22 mouse cellular contexts compared by ENCODE assay signal in genomic region chr10:21167165-21167564, GRCm38 (mm10). TPM values are rescaled to one million over a fixed set of nuclear protein-coding genes. Genes with fewer than 3 reads are reported as not detected.
DNase-seq lines count a peak whose midpoint lies in the region; ATAC-seq lines count a peak whose summit lies in the region.
"Had no signal": no experiment of that assay in that cellular context is flagged by ENCODE, and none has a peak within 500 bp of the region (broad histone marks: within the 10 kb centered on the region; RNA-seq: fewer than 3 reads in every experiment).

No protein-coding gene starts in this region.

- no peaks in the 10 kb centered on the region for H3K36me3 ChIP-seq in liver, embryonic 11.5 days (ENCODE audit: control insufficient read depth, insufficient read depth, low read length)
- no peaks in the 10 kb centered on the region for H3K36me3 ChIP-seq in liver, embryonic 12.5 days
- no peaks in the 10 kb centered on the region for H3K36me3 ChIP-seq in midbrain, embryonic 11.5 days (ENCODE audit: control insufficient read depth, insufficient read depth, low read length)
- H3K36me3 ChIP-seq in midbrain, embryonic 16.5 days (ENCODE audit: control insufficient read depth, insufficient read depth, low read length), result no peaks in the 10 kb centered on the region
- H3K36me3 ChIP-seq in embryonic facial prominence, embryonic 10.5 days (replicated peaks), result no peaks in the 10 kb centered on the region
- H3K36me3 ChIP-seq: G1E had no signal

- ATAC-seq in liver, embryonic 11.5 days (replicated peaks; ENCODE audit: low FRiP score), result no peak
- ATAC-seq in liver, embryonic 12.5 days, result no peak
- no peak for ATAC-seq in midbrain, embryonic 11.5 days (ENCODE audit: low FRiP score)
- ATAC-seq in midbrain, embryonic 16.5 days, result no peak
- ATAC-seq: activated CD4-positive, CD25-positive, alpha-beta regulatory T cell, adult 4 months; CD4-positive, CD25-positive, alpha-beta regulatory T cell, adult 4 months; Patski had no signal

- no peak overlapping the region for H3K4me3 ChIP-seq in liver, embryonic 11.5 days (ENCODE audit: low read depth, low read length)
- no peak overlapping the region for H3K4me3 ChIP-seq in liver, embryonic 12.5 days
- H3K4me3 ChIP-seq in midbrain, embryonic 11.5 days (ENCODE audit: low read depth, low read length), result no peak overlapping the region
- no peak overlapping the region for H3K4me3 ChIP-seq in midbrain, embryonic 16.5 days (ENCODE audit: low read depth, low read length)
- H3K4me3 ChIP-seq in embryonic facial prominence, embryonic 10.5 days, result no peak overlapping the region

- WGBS in liver, embryonic 11.5 days, result 82% methylated on average over 5 of the region's 5 CpGs
- WGBS in liver, embryonic 12.5 days (ENCODE audit: insufficient replicate concordance), result 80% methylated on average over 5 of the region's 5 CpGs
- 83% methylated on average over 5 of the region's 5 CpGs for WGBS in midbrain, embryonic 11.5 days
- 92% methylated on average over 5 of the region's 5 CpGs for WGBS in midbrain, embryonic 16.5 days
- 82% methylated on average over 5 of the region's 5 CpGs for WGBS in embryonic facial prominence, embryonic 10.5 days

- H3K4me1 ChIP-seq in liver, embryonic 11.5 days (replicated peaks; ENCODE audit: control insufficient read depth, insufficient read depth, low read length), result no peaks in the 10 kb centered on the region
- peaks cover 7% of the 10 kb centered on the region; the same call in 1 of the 2 replicates for H3K4me1 ChIP-seq in liver, embryonic 12.5 days
- no peaks in the 10 kb centered on the region for H3K4me1 ChIP-seq in midbrain, embryonic 11.5 days (ENCODE audit: control insufficient read depth, insufficient read depth, low read length)
- H3K4me1 ChIP-seq in midbrain, embryonic 16.5 days (ENCODE audit: control insufficient read depth, insufficient read depth, low read length), result no peaks in the 10 kb centered on the region
- no peaks in the 10 kb centered on the region for H3K4me1 ChIP-seq in embryonic facial prominence, embryonic 10.5 days

- 0 out of 2 replicates have a peak, but pooled peaks cover 3% of the 10 kb centered on the region for H3K27me3 ChIP-seq in liver, embryonic 11.5 days (replicated peaks; ENCODE audit: control insufficient read depth, insufficient read depth, low read length)
- H3K27me3 ChIP-seq in liver, embryonic 12.5 days (replicated peaks), result peaks cover 6% of the 10 kb centered on the region; the same call in 1 of the 2 replicates
- H3K27me3 ChIP-seq in midbrain, embryonic 11.5 days (ENCODE audit: control insufficient read depth, insufficient read depth, low read length), result peaks cover under 1% of the 10 kb centered on the region; the same call in 1 of the 2 replicates
- H3K27me3 ChIP-seq in midbrain, embryonic 16.5 days (ENCODE audit: control insufficient read depth, insufficient read depth, low read depth, low read length), result peaks cover 8% of the 10 kb centered on the region
- H3K27me3 ChIP-seq in embryonic facial prominence, embryonic 10.5 days (replicated peaks; ENCODE audit: low read depth, poor library complexity, severe bottlenecking), result peaks cover 21% of the 10 kb centered on the region
- H3K27me3 ChIP-seq: CH12.LX had no signal

- H3K27ac ChIP-seq in liver, embryonic 11.5 days (ENCODE audit: low read depth, low read length), result no peak overlapping the region
- H3K27ac ChIP-seq in liver, embryonic 12.5 days, result no peak overlapping the region
- no peak overlapping the region for H3K27ac ChIP-seq in midbrain, embryonic 11.5 days (ENCODE audit: low read depth, low read length)
- H3K27ac ChIP-seq in midbrain, embryonic 16.5 days (ENCODE audit: low read length), result no peak overlapping the region
- H3K27ac ChIP-seq in embryonic facial prominence, embryonic 10.5 days (replicated peaks), result no peak overlapping the region

- no peak overlapping the region for H3K4me2 ChIP-seq in liver, embryonic 11.5 days
- no peak overlapping the region for H3K4me2 ChIP-seq in liver, embryonic 12.5 days
- no peak overlapping the region for H3K4me2 ChIP-seq in midbrain, embryonic 11.5 days
- H3K4me2 ChIP-seq in midbrain, embryonic 16.5 days (ENCODE audit: low read length), result no peak overlapping the region

- no peaks in the 10 kb centered on the region for H3K9me3 ChIP-seq in liver, embryonic 11.5 days (ENCODE audit: control insufficient read depth, low read length)
- H3K9me3 ChIP-seq in liver, embryonic 12.5 days (replicated peaks), result no peaks in the 10 kb centered on the region
- H3K9me3 ChIP-seq in midbrain, embryonic 11.5 days (ENCODE audit: control insufficient read depth, low read length), result no peaks in the 10 kb centered on the region; the same call in 1 of the 2 replicates
- H3K9me3 ChIP-seq in midbrain, embryonic 16.5 days (replicated peaks; ENCODE audit: control insufficient read depth, low read length, poor library complexity, severe bottlenecking), result no peaks in the 10 kb centered on the region
- H3K9me3 ChIP-seq in embryonic facial prominence, embryonic 10.5 days, result no peaks in the 10 kb centered on the region

- no peak overlapping the region for H3K9ac ChIP-seq in liver, embryonic 11.5 days (ENCODE audit: low read depth, low read length)
- H3K9ac ChIP-seq in liver, embryonic 12.5 days, result no peak overlapping the region
- H3K9ac ChIP-seq in midbrain, embryonic 11.5 days (ENCODE audit: low read length), result no peak overlapping the region
- H3K9ac ChIP-seq in midbrain, embryonic 16.5 days (ENCODE audit: low read depth, low read length), result no peak overlapping the region

- DNase-seq in heart, adult 11 months, result peak; percentile 81
- no peak for DNase-seq in heart, adult 9 months (ENCODE audit: low spot score in 2 of 2)
- peak; percentile 0 for DNase-seq in liver, embryonic 11.5 days (ENCODE audit: low spot score)
- peak; percentile 74 for DNase-seq in midbrain, embryonic 11.5 days (ENCODE audit: low spot score, missing footprints)
- peak; percentile 40 for DNase-seq in fat pad, adult 2 months (ENCODE audit: extremely low read depth, low read depth, low spot score)
- no peak for DNase-seq in embryonic facial prominence, embryonic 10.5 days (ENCODE audit: low spot score)
- DNase-seq: adrenal gland, adult 2 months; adrenal gland, adult 8-10 months; adrenal gland, postnatal 10 days; adrenal gland, postnatal 14 days; adrenal gland, postnatal 25 days; adrenal gland, postnatal 36 days; B cell, adult 2 months; cerebellum, adult 11 months; cerebellum, adult 11-12 months had no signal

RNA-seq across cellular contexts. Expression of gene Myb, which starts 6.4 kb away (rescaled TPM):
- 40.3 and 42.3 TPM in 2 replicates for polyA plus RNA-seq in liver, embryonic 11.5 days (2014; fragmentation: Nextera tagmentation; extraction: Ambion mirVana)
- polyA plus RNA-seq in liver, embryonic 12.5 days (2016; fragmentation: Nextera tagmentation; extraction: Ambion mirVana), result 24.3 and 24.7 TPM in 2 replicates
- 8.5 and 9.1 TPM in 2 replicates for polyA plus RNA-seq in midbrain, embryonic 11.5 days (2014; fragmentation: Nextera tagmentation; extraction: Ambion mirVana)
- polyA plus RNA-seq in midbrain, embryonic 16.5 days (2015; fragmentation: Nextera tagmentation; extraction: Ambion mirVana), result 2.4 and 2.8 TPM in 2 replicates
- polyA plus RNA-seq in embryonic facial prominence, embryonic 10.5 days (2016; fragmentation: Nextera tagmentation; extraction: Ambion mirVana), result 4.4 and 5.3 TPM in 2 replicates

Comparison
In these comparisons a context has a peak if more than half of its experiments do, and no peak if none do; other contexts are left out.
1. DNase-seq: peak in heart, adult 11 months (single experiment), liver, embryonic 11.5 days (single experiment), midbrain, embryonic 11.5 days (single experiment) and fat pad, adult 2 months (single experiment); none in heart, adult 9 months (0 of 2) and embryonic facial prominence, embryonic 10.5 days (single experiment).